Mouse (Mus musculus): Measurements from ENCODE around the gene Gabpa. TPM values are rescaled to one million over a fixed set of nuclear protein-coding genes. Genes with fewer than 3 reads are reported as not detected.

Gabpa gene
- polyA plus RNA-seq, 1 experiment from 2014 or later, result 17.1 TPM

DNA sequence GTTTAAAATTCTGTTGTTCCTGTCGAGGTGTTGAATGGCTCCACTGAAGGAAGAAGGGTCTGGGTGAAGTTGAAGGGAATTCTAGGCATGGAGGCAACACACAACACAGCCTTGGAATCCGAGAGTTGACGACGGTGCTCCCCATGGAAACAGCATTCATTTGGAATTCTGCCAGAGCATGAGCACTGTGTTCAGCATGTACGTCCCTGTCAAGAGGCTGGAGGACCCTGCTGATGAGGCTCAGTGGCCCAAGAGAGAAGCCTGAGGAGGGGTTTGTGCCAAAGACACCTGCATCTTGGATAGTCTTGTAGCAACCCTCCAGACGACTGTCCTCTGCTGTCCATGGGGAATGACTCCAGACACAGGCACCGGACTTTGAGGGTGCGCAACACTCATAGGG lies 41.4 kb downstream of the Gabpa start:
- Histone ChIP-seq H3K27ac (ENCODE audit: low read length) (no peak overlapping the region), H3K4me3 (ENCODE audit: low read depth, low read length) (no peak overlapping the region), H3K4me2 (ENCODE audit: low read length) (no peak overlapping the region), H3K9me3 (replicated peaks; ENCODE audit: control insufficient read depth, low read length, poor library complexity, severe bottlenecking) (no peaks in the 10 kb centered on the region), H3K27me3 (ENCODE audit: control insufficient read depth, insufficient read depth, low read depth, low read length) (no peaks in the 10 kb centered on the region), H3K4me1 (ENCODE audit: control insufficient read depth, insufficient read depth, low read length) (peaks cover 4% of the 10 kb centered on the region; the same call in 1 of the 2 replicates), H3K9ac (ENCODE audit: low read depth, low read length) (no peak overlapping the region), H3K36me3 (ENCODE audit: control insufficient read depth, insufficient read depth, low read length) (no peaks in the 10 kb centered on the region)
- WGBS, result 38% methylated on average over 8 of the region's 8 CpGs
- ATAC-seq, result no peak

DNA sequence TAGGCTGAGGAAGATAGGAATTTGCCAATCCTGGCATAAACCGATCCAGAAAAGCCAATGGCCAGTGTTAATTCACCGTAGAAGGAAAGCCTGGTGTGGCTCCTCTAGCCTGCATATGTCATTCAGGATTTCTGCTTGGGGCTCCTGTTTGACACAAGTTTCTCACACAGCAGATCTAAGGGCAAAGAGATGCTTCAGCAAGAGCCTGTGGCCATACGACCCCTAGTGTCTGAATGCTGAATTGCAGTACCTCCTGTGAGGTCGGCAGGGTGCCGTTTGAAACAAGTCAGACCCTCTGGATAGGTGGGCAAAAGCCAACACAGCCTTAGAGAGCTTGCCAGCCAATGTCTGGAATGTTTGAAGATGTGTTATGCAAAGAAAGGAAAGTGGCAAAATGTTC lies 44.4 kb downstream of the Gabpa start:
- 17% methylated on average over 5 of the region's 5 CpGs for WGBS
- Histone ChIP-seq H3K27me3 (ENCODE audit: control insufficient read depth, insufficient read depth, low read depth, low read length) (no peaks in the 10 kb centered on the region), H3K4me1 (ENCODE audit: control insufficient read depth, insufficient read depth, low read length) (peaks cover 4% of the 10 kb centered on the region; the same call in 1 of the 2 replicates), H3K36me3 (ENCODE audit: control insufficient read depth, insufficient read depth, low read length) (no peaks in the 10 kb centered on the region), H3K27ac (ENCODE audit: low read length) (no peak overlapping the region), H3K9ac (ENCODE audit: low read depth, low read length) (no peak overlapping the region), H3K9me3 (replicated peaks; ENCODE audit: control insufficient read depth, low read length, poor library complexity, severe bottlenecking) (no peaks in the 10 kb centered on the region), H3K4me2 (ENCODE audit: low read length) (no peak overlapping the region), H3K4me3 (ENCODE audit: low read depth, low read length) (no peak overlapping the region)
- no peak for ATAC-seq

DNA sequence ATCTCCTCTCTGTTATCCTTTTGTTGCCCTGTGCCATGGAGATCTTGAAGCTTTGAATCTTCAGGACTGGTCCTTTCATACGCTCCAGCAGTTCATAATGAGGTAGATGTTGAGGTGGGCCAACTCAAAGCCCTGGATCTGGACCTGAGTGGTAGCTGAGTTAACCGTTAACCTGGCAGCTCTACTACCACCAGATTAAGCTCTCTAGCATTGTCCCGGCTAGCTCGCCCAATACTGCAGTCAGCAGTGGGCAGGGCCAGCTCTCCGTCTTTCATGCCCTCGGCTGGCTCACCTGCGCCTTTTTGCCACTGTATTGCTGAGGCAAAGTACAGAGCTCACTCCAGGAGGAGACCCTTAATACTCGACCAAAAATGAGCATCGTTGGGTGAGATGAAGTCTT lies 46.4 kb downstream of the Gabpa start:
- ATAC-seq, result no peak
- H3K4me2 ChIP-seq (ENCODE audit: low read length), result no peak overlapping the region
- no peaks in the 10 kb centered on the region for H3K9me3 ChIP-seq (replicated peaks; ENCODE audit: control insufficient read depth, low read length, poor library complexity, severe bottlenecking)
- no peak overlapping the region for H3K4me3 ChIP-seq (ENCODE audit: low read depth, low read length)
- H3K27ac ChIP-seq (ENCODE audit: low read length), result no peak overlapping the region
- H3K27me3 ChIP-seq (ENCODE audit: control insufficient read depth, insufficient read depth, low read depth, low read length), result no peaks in the 10 kb centered on the region
- no peak overlapping the region for H3K9ac ChIP-seq (ENCODE audit: low read depth, low read length)
- peaks cover 2% of the 10 kb centered on the region; the same call in 1 of the 2 replicates for H3K4me1 ChIP-seq (ENCODE audit: control insufficient read depth, insufficient read depth, low read length)
- 92% methylated on average over 9 of the region's 9 CpGs for WGBS
- H3K36me3 ChIP-seq (ENCODE audit: control insufficient read depth, insufficient read depth, low read length), result no peaks in the 10 kb centered on the region

DNA sequence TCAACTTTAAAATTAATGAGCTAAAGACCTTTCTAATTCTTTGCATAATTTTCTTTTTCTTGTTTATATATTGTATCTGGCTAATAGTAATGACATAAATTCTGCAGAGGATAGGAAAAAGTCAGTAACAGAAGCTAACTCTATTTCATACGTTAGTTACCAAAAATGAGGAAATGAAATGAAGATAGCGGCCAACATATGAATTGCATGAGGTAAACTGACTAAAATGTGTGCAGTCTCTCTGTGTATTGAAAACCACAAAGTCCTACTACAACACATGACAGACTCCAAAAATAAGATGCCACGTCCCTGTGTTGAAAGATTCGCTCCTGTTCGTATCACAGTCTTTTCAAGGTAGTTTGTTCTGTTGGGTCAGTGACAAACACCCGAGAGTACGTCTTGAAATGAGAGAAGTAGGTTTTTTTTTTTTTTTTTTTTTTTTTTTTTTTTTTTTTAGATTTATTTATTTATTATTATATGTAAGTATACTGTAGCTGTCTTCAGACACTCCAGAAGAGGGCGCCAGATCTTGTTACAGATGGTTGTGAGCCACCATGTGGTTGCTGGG lies 47.1 kb downstream of the Gabpa start:
- H3K9ac ChIP-seq (ENCODE audit: low read depth, low read length), result no peak overlapping the region
- no peak for ATAC-seq
- H3K4me1 ChIP-seq (ENCODE audit: control insufficient read depth, insufficient read depth, low read length), result no peaks in the 10 kb centered on the region
- H3K27ac ChIP-seq (ENCODE audit: low read length), result no peak overlapping the region
- H3K27me3 ChIP-seq (ENCODE audit: control insufficient read depth, insufficient read depth, low read depth, low read length), result no peaks in the 10 kb centered on the region
- no peak overlapping the region for H3K4me2 ChIP-seq (ENCODE audit: low read length)
- WGBS, result 88% methylated on average over 8 of the region's 8 CpGs
- no peaks in the 10 kb centered on the region for H3K9me3 ChIP-seq (replicated peaks; ENCODE audit: control insufficient read depth, low read length, poor library complexity, severe bottlenecking)
- H3K36me3 ChIP-seq (ENCODE audit: control insufficient read depth, insufficient read depth, low read length), result no peaks in the 10 kb centered on the region
- H3K4me3 ChIP-seq (ENCODE audit: low read depth, low read length), result no peak overlapping the region

DNA sequence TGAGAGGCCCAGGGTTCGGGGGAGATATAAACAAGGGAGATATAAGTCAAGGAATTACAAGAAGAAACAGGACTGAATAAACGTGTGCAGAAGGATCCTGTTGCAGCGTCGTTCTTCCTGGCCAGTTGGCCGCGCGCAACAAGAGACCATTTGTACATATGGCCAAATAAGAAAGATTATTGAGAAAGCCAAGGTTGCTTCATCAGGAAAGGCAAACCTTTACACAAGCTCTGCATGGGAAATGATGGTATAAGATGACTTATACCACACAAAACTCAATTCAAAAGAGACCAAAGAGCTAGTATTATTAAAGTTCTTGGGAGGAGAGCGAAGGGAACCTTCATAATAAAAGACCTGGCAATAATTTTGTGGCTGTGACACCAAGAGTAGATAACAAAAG lies 49.8 kb downstream of the Gabpa start:
- Histone ChIP-seq H3K4me2 (ENCODE audit: low read length) (no peak overlapping the region), H3K4me1 (ENCODE audit: control insufficient read depth, insufficient read depth, low read length) (no peaks in the 10 kb centered on the region), H3K9me3 (replicated peaks; ENCODE audit: control insufficient read depth, low read length, poor library complexity, severe bottlenecking) (no peaks in the 10 kb centered on the region), H3K4me3 (ENCODE audit: low read depth, low read length) (no peak overlapping the region), H3K36me3 (ENCODE audit: control insufficient read depth, insufficient read depth, low read length) (no peaks in the 10 kb centered on the region), H3K9ac (ENCODE audit: low read depth, low read length) (no peak overlapping the region), H3K27ac (ENCODE audit: low read length) (no peak overlapping the region), H3K27me3 (ENCODE audit: control insufficient read depth, insufficient read depth, low read depth, low read length) (no peaks in the 10 kb centered on the region)
- ATAC-seq, result no peak
- WGBS, result 87% methylated on average over 8 of the region's 8 CpGs

DNA sequence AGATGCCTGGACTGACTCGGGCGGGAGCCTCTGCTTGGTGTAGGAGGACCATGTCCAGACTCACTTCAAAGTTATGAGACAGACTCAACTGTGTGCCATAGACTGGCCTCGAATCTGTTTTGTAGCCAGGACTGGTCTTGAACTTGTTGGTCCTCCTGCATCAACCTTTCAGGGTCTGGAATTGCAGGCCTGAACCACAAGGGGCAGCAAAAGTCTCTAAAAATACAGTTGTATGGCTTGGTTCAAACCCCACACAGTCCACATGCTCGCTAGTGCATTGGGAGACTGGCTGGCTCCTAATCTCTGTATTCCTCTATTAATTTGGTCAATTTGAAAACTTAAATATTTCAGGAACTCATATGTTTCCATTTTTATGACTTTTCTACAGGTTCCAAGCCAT lies 68.3 kb downstream of the Gabpa start:
- H3K4me3 ChIP-seq (ENCODE audit: low read depth, low read length), result no peak overlapping the region
- no peaks in the 10 kb centered on the region for H3K27me3 ChIP-seq (ENCODE audit: control insufficient read depth, insufficient read depth, low read depth, low read length)
- no peaks in the 10 kb centered on the region for H3K36me3 ChIP-seq (ENCODE audit: control insufficient read depth, insufficient read depth, low read length)
- H3K9me3 ChIP-seq (replicated peaks; ENCODE audit: control insufficient read depth, low read length, poor library complexity, severe bottlenecking), result no peaks in the 10 kb centered on the region
- ATAC-seq, result no peak
- 91% methylated on average over 4 of the region's 4 CpGs for WGBS
- no peaks in the 10 kb centered on the region for H3K4me1 ChIP-seq (ENCODE audit: control insufficient read depth, insufficient read depth, low read length)
- H3K9ac ChIP-seq (ENCODE audit: low read depth, low read length), result no peak overlapping the region
- H3K4me2 ChIP-seq (ENCODE audit: low read length), result no peak overlapping the region
- no peak overlapping the region for H3K27ac ChIP-seq (ENCODE audit: low read length)

DNA sequence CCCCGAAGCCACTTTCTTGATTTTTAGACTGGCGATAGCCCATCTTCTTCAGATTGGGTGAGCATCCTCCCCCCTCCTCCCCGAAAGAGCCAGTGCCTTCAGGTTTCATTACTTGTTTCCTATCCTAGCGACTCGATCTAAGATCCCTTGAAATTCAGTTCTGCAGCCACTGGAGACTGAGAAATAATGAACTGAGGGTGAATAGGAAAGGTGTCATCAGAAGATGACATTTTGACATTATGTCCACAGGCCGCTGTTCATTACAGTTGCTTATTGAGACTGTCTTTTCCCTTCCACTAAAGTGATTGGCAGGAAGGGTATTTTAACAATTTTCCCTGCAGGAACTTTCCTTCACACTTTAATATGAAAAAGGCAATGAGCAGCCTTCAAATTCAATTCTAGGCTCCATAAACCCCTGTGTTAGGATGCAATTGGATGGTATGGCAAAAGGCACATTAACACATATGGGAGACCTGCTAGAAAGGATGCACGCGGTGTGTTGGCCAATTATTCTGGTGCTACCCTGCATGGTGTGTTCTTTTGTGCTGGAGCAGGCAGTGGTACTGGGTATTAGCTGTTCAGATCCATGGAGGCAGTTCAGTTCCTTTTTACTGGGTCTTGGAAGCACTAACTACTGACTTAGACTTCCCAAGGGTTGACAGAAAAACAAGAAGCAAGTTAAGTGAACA lies 76.9 kb downstream of the Gabpa start:
- H3K4me1 ChIP-seq (ENCODE audit: control insufficient read depth, insufficient read depth, low read length), result no peaks in the 10 kb centered on the region
- no peak overlapping the region for H3K4me2 ChIP-seq (ENCODE audit: low read length)
- H3K36me3 ChIP-seq (ENCODE audit: control insufficient read depth, insufficient read depth, low read length), result no peaks in the 10 kb centered on the region
- peak; percentile 70; the same call in 1 of the 2 replicates for ATAC-seq
- H3K4me3 ChIP-seq (ENCODE audit: low read depth, low read length), result no peak overlapping the region
- H3K9ac ChIP-seq (ENCODE audit: low read depth, low read length), result no peak overlapping the region
- no peaks in the 10 kb centered on the region for H3K27me3 ChIP-seq (ENCODE audit: control insufficient read depth, insufficient read depth, low read depth, low read length)
- no peaks in the 10 kb centered on the region for H3K9me3 ChIP-seq (replicated peaks; ENCODE audit: control insufficient read depth, low read length, poor library complexity, severe bottlenecking)
- 74% methylated on average over 8 of the region's 8 CpGs for WGBS
- no peak overlapping the region for H3K27ac ChIP-seq (ENCODE audit: low read length)

Other genes starting within 250 kb of the Gabpa start
- 37.3 and 37.4 TPM in 2 replicates for gene Mrpl39, start 99.2 kb upstream of the Gabpa start, polyA plus RNA-seq (2015; fragmentation: Nextera tagmentation; extraction: Ambion mirVana)
- gene Jam2, start 60.8 kb upstream of the Gabpa start, polyA plus RNA-seq (2015; fragmentation: Nextera tagmentation; extraction: Ambion mirVana), result 23.1 and 23.6 TPM in 2 replicates
- 689 and 704 TPM in 2 replicates for gene Atp5j, start 700 bp downstream of the Gabpa start, polyA plus RNA-seq (2015; fragmentation: Nextera tagmentation; extraction: Ambion mirVana)

All from midbrain, embryonic 16.5 days (tissue).